Mouse (Mus musculus): Measurements from ENCODE around the gene Mypn. TPM values are rescaled to one million over a fixed set of nuclear protein-coding genes. Genes with fewer than 3 reads are reported as not detected.

The Mypn gene
- total RNA-seq, 2 experiments from 2014 or later, result 1.4 to 2.1 TPM

GRCm38 (mm10) chr10:63199008-63199407, 4.7 kb downstream of the Mypn start:
- no peak for DNase-seq

- DNase-seq, result no peak
Measured at GRCm38 (mm10) chr10:63192736-63193135, 11.0 kb downstream of the Mypn start.

DNA sequence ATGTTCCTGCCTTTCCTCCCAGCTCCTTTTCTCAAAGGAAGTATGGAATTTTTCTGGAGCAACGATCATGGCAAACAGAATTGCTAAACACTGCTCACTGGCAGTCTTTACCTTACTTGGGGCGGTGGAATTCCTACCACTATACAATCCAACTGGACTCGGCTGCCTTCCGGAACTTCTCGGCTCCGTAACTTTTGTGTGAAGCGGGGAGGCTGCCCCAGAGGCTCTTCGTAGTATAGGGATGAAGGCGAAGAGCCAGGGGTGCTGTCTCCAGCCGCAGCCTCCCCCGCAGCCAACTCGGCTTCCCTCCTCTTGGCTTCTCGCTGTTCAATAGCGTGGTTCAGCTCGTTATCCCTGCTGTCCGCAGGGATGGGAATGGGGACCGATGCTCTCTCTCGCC, 11.5 kb downstream of the Mypn start:
- no peak for DNase-seq

DNA sequence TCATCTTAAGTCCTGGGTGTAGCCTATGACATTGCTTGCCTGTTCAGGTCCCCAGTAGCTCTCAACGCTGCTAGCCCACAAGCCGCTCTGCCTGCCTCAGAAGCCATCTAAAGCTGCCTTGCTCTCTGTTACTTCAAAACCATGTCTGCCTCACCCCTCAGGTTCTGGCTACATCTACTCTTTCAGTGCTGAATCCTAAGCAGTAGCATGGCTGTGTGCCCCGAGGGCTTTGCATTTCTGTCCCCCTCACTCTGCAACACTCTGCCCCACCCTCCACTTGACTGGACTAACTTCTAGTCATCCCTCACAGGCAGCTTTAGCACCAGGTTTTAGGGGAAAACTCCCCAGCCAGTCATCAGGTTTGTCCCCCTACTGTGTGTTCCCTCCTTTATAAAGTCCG, 19.3 kb downstream of the Mypn start:
- DNase-seq, result no peak

GRCm38 (mm10) chr10:63182177-63182768, 21.5 kb downstream of the Mypn start:
- DNase-seq, result no peak

DNA sequence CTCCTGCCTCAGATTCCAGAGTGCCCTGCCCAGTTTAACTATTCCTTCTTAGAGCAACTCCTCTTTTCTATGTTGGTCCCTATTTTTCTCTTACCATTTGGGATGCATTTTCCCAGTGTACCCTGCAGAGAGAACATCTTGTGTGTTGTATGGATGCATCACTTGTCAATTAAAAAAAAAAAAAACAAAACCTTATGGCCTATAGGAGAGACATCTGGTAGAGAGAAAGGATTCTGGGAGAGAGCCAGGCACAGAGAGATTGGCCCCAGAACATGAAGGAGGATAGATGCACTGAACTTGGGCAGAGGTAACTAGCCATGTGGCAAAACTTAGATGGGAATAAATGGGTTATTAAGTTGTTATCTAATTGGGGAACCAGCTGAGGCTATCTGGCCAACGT, 22.6 kb downstream of the Mypn start:
- no peak for DNase-seq

DNA sequence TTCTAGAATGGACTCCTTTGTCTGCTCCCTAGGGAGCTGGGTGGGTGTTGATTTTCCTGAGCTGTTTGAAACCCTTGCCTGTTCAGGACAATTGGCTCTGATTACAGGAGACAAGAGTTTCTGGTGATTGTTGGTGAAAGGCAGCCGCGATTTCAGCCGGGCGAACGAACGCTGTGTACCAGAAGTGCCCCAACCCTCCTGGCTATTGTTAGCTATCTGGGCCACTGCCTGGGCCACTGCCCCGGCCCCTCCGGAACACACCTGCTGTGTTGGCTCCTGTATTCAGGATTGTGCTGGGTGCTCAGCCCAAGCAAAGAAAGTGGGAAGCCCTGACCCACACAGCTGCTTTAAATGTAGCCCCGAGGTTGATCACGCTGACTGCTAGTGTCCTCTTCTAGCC, 24.2 kb downstream of the Mypn start:
- no peak for DNase-seq

GRCm38 (mm10) chr10:63178318-63178717, 25.4 kb downstream of the Mypn start:
- DNase-seq, result no peak

DNA sequence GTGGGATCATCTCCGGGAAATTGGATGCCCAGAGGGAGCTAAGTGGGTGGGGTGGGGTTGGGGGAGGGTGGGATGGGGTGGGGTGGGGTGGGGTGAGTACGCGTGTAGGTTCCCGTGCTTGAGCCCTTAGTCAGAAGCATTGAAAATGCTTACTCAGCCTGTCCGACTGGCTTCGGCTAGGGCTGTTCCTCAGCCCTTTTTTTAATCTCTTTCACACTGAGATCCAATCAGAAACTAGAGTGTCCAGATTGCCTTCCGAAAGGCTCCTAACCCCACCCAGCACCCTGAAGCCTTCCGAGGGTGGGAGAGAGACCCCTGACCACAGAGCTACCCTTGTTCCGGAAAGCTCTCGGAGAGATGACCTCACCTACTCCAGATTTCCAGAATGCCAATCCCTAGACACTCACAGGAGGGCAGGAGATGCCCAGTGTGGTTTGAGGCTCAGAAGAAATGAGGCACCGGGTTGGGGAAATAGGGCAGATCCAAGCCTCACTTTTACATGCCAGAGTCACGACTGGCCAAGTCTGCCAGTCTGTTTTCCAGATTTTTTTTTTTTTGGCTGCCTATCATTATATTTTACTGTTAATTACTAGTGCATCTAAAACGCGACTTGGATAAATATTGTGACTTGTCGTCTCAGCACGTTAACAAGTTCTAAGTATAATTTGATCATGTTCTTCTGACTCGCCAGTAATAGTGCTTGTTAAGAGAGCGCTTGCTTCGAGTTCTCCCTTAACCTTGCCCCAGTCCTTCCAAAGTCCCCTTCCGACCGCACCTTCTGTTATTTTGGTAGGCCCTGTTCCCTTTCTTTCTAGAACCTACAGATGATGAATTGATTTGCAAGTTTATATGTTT, 26.2 kb downstream of the Mypn start:
- no peak for DNase-seq

- no peak for DNase-seq
Measured at GRCm38 (mm10) chr10:63176471-63176931, 27.3 kb downstream of the Mypn start.

GRCm38 (mm10) chr10:63172089-63172488, 31.7 kb downstream of the Mypn start:
- DNase-seq, result no peak

DNA sequence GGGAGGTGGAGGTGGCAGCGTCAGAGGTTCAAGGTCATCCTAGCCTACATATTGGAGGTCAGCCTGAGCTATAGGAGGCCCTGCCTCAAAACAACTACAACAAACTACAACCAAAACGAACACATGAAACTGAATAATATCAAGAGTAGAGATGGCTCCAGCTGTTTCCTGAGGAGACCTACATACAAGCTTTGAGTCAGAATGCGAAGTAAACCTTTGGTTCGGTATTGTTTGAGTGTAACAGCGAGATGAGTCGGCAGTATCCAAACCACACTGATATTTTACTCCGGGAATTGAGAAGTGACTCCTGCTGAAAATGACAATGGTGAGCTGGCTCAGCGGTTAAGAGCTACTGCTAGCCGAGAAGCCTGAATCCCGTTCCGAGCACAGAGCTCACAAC, 34.2 kb downstream of the Mypn start:
- DNase-seq, result no peak

- no peak for DNase-seq
Measured at GRCm38 (mm10) chr10:63168124-63168523, 35.6 kb downstream of the Mypn start.

- no peak for DNase-seq
Measured at GRCm38 (mm10) chr10:63167241-63167995, 36.3 kb downstream of the Mypn start.

- no peak for DNase-seq
Measured at GRCm38 (mm10) chr10:63165752-63166412, 37.9 kb downstream of the Mypn start.

- no peak for DNase-seq
Measured at GRCm38 (mm10) chr10:63161240-63161639, 42.5 kb downstream of the Mypn start.

DNA sequence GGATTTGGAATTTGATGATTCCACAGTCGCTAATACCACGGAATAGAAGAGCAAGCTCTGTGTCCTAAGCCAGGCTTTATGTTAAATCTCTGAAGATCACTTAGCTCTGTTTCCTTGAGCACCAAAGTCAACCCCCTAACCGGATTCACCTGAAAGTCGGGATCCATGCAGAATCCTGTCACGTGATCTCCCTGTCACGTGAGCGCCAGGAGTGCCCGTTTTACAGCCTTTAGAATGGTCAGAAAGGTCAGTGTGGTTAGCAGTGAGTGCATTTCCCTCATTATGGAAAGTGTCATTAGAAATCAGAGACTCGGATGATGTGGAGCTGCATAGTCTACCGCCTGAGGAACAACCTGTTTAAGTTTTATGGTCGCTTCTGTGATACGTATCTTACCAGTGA, 43.1 kb downstream of the Mypn start:
- DNase-seq, result no peak

- no peak for DNase-seq
Measured at GRCm38 (mm10) chr10:63158191-63158590, 45.6 kb downstream of the Mypn start.

DNA sequence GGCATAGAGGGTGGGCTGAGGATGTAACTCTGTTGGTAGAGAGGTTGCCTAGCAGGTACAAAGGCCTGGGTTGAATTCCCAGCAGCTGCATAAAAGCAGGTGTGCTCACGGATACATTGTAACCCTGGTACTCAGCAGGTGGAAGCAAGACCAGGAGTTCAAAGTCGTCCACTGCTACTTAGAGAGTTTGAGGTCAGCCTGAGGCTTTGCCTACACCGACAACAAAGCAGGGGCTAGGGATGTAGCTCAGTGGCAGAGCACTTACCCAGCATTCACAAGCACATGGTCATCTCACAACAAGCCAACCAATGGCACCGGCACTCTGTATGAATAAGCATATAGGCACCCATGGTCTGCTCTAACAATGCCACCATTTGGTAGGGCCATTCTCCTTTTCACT, 46.3 kb downstream of the Mypn start:
- no peak for DNase-seq

DNA sequence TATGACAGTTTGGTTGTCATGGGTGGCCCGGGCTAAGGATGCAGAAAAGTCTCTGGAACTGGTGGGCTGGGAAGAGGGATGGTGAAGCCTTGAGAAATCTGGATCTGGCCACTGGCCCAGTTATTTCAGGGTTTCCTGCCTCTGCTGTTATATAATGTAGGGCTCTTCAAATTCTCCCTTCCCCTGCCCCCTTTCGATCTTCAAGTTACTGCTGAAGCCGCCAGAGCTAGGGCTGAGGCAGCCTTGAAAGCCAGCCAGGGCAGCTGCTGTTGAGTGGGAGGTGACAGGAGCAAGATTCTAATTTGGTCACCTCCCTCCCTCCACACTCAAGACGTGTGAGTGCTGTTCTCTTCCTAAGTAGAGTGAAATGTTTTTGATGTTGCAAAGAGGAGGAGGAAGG, 46.8 kb downstream of the Mypn start:
- peak; percentile 58 to 72 for DNase-seq

- DNase-seq, result no peak
Measured at GRCm38 (mm10) chr10:63156351-63156750, 47.4 kb downstream of the Mypn start.

DNA sequence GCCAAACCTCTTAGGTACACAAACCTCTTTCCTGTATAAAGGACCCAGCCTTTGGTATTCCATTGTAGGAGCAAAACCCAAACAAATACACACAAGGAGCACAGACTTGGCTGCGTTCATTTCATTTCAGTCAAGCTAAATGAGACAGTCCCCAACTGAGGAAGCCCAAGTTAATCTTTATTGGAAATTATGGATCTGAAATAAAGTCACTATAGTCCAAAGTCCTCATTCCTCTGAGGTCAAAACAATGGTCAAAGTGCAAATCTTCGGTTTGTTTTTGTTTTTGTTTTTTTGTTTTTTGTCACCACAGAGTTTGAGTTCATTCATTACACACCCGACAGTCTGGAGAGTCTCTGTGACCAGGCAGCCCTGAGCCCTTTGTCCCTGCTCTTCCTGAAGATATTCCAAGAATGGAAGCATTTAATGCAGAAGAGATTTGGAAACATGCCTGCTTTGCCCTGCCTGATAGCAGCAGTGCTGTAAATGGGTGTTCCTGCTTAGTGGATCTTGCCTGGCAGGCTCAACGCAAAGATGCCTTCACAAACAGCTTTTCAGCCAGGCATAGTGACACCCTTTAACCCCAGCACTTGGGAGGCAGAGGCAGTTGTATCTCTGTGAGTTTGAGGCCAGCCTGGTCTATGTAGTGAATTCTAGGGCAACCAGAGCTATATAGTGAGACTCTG, 47.9 kb downstream of the Mypn start:
- DNase-seq, result no peak
